Mouse (Mus musculus) limb, embryonic 14.5 days (tissue): ENCODE measurements around the gene Pibf1. TPM values are rescaled to one million over a fixed set of nuclear protein-coding genes. Genes with fewer than 3 reads are reported as not detected.

Experiments used
- ATAC-seq: fragments of 200-750 bp; cut with Nextera tagmentation; 2 replicates; pipeline ENCODE4 v1.8.0; 2017; ENCODE audit warnings: low read depth, moderate number of reproducible peaks, moderate TSS enrichment; ENCODE audit not compliant: low FRiP score
- DNase-seq: peaks from one replicate; pipeline ENCODE4 v3.0.0-alpha.2; 2015; ENCODE audit warnings: low spot score
- H3K27ac ChIP-seq: fragments of 300-500 bp; sonication (generic); replicated peaks from 2 replicates; pipeline ENCODE4 v1.5.1; 2014; ENCODE audit warnings: low read depth, mild to moderate bottlenecking, low read length, moderate library complexity, mixed read lengths
- H3K27me3 ChIP-seq: fragments of 300-500 bp; sonication (generic); 2 replicates; pipeline ENCODE4 v1.6.1; 2014; ENCODE audit warnings: low read length, mixed read lengths; ENCODE audit not compliant: control insufficient read depth, insufficient read depth
- H3K36me3 ChIP-seq: fragments of 300-500 bp; sonication (generic); 2 replicates; pipeline ENCODE4 v1.6.1; 2014; ENCODE audit warnings: mild to moderate bottlenecking, low read length, moderate library complexity, mixed read lengths; ENCODE audit not compliant: control insufficient read depth, insufficient read depth
- H3K4me1 ChIP-seq: fragments of 300-500 bp; sonication (generic); 2 replicates; pipeline ENCODE4 v1.6.1; 2014; ENCODE audit warnings: antibody characterized with exemption, low read length, mixed read lengths; ENCODE audit not compliant: control insufficient read depth, insufficient read depth
- H3K4me2 ChIP-seq: fragments of 300-500 bp; sonication (generic); replicated peaks from 2 replicates; pipeline ENCODE4 v1.6.1; 2014; ENCODE audit warnings: low read depth, mild to moderate bottlenecking, low read length, moderate library complexity; ENCODE audit not compliant: severe bottlenecking
- H3K4me3 ChIP-seq: fragments of 300-500 bp; sonication (generic); replicated peaks from 2 replicates; pipeline ENCODE4 v1.5.1; 2014; ENCODE audit warnings: low read length
- H3K9ac ChIP-seq: fragments of 300-500 bp; sonication (generic); 2 replicates; pipeline ENCODE4 v1.6.1; 2014; ENCODE audit warnings: mild to moderate bottlenecking, low read depth, low read length, moderate library complexity; ENCODE audit not compliant: severe bottlenecking
- H3K9me3 ChIP-seq: fragments of 300-500 bp; sonication (generic); 2 replicates; pipeline ENCODE4 v1.6.1; 2016; ENCODE audit warnings: low read length; ENCODE audit not compliant: control insufficient read depth
- POLR2A ChIP-seq: fragments of 200-500 bp; IDR thresholded peaks from 2 replicates; pipeline ENCODE4 v1.8.0; 2012; ENCODE audit warnings: inconsistent platforms, mild to moderate bottlenecking, moderate library complexity, borderline replicate concordance; ENCODE audit not compliant: insufficient read depth, insufficient read length; ENCODE audit errors: extremely low read depth
- WGBS: fragments of 180-500 bp; shearing (Covaris S2); extraction: QIAGEN DNeasy Blood & Tissue Kit; methylation state at CpG from one replicate; pipeline ENCODE4 v1.1.7; 2014; 5-methylcytosine and 5-hydroxymethylcytosine counted together
- polyA plus RNA-seq, 2 experiments: library from polyadenylated mRNA; depleted of rRNA in 1 of 2; stranded (reverse) in 1 of 2; unstranded in 1 of 2; fragments of >200 nt; fragmentation: Nextera tagmentation in 1 of 2; extraction: Ambion mirVana in 1 of 2; gene quantifications; 2 replicates each; pipeline versions ENCODE4 v1.2.1 to v1.2.3; 2012 to 2014

Pibf1 gene
- polyA plus RNA-seq, 2 experiments, result 9.8 to 14.5 TPM

DNA sequence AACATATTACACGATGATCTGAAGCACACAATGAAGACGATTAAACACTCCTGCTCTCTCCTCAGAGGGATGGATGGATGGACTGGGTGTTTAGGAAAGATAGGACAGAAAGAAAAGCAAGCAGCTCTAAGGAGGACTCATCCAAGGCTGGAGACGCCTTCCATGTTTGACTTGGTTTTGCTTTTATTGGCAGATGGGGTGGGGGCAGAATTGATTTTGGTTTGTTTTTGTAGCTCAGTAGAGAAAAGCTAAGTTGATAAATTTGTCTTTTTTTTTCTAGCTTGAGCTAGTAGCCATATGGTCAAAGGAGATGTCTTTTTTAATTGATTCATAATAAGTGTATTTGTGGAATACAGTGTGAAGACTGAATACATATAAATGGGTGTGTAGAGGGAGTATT, 133.8 kb downstream of the Pibf1 start:
- H3K4me1 ChIP-seq, result no peaks in the 10 kb centered on the region
- peaks cover 3% of the 10 kb centered on the region; the same call in 1 of the 2 replicates for H3K36me3 ChIP-seq
- no peaks in the 10 kb centered on the region for H3K9me3 ChIP-seq
- ATAC-seq (no peak), DNase-seq (no peak)
- no peak overlapping the region for H3K9ac ChIP-seq
- no peaks in the 10 kb centered on the region for H3K27me3 ChIP-seq
- no peak overlapping the region for H3K27ac ChIP-seq
- no peak overlapping the region for H3K4me3 ChIP-seq
- no peak for TF ChIP-seq POLR2A
- WGBS, result 93% methylated on average over 3 of the region's 3 CpGs
- no peak overlapping the region for H3K4me2 ChIP-seq

DNA sequence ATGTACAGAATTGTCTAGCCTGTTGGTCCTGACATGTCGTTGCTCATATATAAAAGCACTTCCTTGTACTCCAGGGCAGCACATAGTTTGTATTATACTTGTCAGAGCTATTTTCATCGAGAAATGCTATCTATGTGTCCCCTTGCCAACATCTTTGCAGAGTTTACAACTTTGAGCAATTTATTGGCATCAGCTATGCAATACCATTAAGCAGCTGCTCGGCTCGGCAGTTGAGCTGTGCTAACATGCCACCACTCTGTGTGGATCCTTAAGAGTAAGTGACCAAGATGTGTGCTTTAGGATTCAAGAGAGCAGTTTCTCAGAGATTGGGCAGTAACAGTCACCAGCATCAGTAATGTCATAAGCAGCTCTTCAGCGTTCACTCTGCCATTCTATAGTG, 137.9 kb downstream of the Pibf1 start:
- Histone ChIP-seq H3K9ac (no peak overlapping the region), H3K4me1 (no peaks in the 10 kb centered on the region), H3K36me3 (no peaks in the 10 kb centered on the region), H3K9me3 (no peaks in the 10 kb centered on the region), H3K27ac (no peak overlapping the region), H3K4me3 (no peak overlapping the region), H3K4me2 (no peak overlapping the region), H3K27me3 (no peaks in the 10 kb centered on the region)
- no peak for DNase-seq
- ATAC-seq, result no peak
- WGBS, result 62% methylated on average over 5 of the region's 5 CpGs
- no peak for TF ChIP-seq POLR2A

DNA sequence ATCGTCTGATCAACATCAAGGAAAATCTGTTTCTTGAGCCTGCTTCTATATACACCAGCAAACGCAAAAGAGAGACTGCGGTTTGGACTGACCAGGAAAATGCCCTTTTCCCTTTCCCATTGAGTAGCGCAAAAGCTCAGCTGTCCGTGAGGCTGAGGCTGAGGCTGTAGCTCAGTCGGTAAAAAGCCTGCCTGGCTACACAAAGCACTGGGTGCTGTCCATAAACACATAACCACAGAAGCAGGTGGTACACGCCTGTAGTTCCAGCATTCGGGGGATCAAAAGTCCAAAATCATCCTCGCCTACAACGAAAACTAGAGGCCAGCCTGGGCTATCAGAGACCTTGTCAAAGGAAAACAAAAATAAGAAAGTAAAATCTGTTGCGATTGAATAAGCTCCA, 141.3 kb downstream of the Pibf1 start:
- 82% methylated on average over 11 of the region's 11 CpGs for WGBS
- H3K9me3 ChIP-seq, result no peaks in the 10 kb centered on the region

DNA sequence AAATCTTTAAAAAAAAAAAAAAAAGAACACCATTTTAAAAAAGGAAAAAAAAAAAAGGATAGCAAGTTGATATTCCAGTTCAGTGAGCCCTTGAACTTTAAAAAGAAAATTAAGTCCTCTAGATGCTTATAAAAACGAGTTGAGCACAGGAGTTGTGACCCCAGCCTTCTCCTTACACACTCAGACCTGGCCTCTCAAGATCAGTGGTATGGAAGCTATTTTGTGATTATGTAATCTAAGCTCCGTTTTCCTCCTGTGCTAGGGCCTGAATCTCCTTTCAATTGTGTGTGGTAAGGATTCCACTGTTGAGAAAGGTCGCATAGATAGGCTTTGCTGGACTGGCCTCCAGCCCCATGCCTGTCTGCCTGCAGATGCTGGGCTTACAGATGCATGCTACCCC, 145.3 kb downstream of the Pibf1 start:
- no peak for DNase-seq
- WGBS, result 69% methylated on average over 3 of the region's 3 CpGs
- Histone ChIP-seq H3K27me3 (no peaks in the 10 kb centered on the region), H3K4me2 (no peak overlapping the region), H3K9ac (no peak overlapping the region), H3K4me1 (no peaks in the 10 kb centered on the region), H3K27ac (no peak overlapping the region), H3K9me3 (no peaks in the 10 kb centered on the region), H3K36me3 (peaks cover 9% of the 10 kb centered on the region; the same call in 1 of the 2 replicates), H3K4me3 (no peak overlapping the region)
- no peak for ATAC-seq
- no peak for TF ChIP-seq POLR2A

More for the DNA sequence above, 141.3 kb downstream of the Pibf1 start:
- DNase-seq, result no peak
- no peaks in the 10 kb centered on the region for H3K27me3 ChIP-seq
- TF ChIP-seq POLR2A, result no peak
- no peaks in the 10 kb centered on the region for H3K4me1 ChIP-seq
- H3K36me3 ChIP-seq, result peaks cover 9% of the 10 kb centered on the region; the same call in 1 of the 2 replicates
- no peak for ATAC-seq
- H3K9ac ChIP-seq, result no peak overlapping the region
- H3K4me3 ChIP-seq, result no peak overlapping the region
- no peak overlapping the region for H3K4me2 ChIP-seq
- no peak overlapping the region for H3K27ac ChIP-seq

DNA sequence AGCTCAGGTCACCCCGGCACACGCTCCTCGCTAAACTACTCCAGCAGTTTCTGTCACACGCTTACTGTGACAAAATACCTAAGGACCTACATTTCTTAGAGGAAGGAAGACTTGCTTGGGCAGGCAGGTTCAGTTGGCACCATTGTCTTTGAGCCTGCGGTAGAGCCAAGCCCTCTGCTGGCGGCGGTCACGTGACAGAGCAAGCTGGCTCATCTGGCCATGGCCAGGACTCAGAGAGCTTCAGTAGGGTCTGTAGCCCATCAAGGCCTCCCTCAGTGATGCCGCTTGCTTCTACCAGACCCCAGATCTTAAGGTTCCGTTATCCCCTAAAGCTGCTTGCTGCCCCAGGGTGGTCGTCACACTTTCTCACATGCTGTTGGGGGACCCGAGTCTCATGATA, 162.8 kb downstream of the Pibf1 start:
- Histone ChIP-seq H3K4me3 (no peak overlapping the region), H3K9me3 (no peaks in the 10 kb centered on the region), H3K4me1 (no peaks in the 10 kb centered on the region), H3K27me3 (no peaks in the 10 kb centered on the region), H3K27ac (no peak overlapping the region), H3K4me2 (no peak overlapping the region), H3K36me3 (peaks cover 2% of the 10 kb centered on the region; the same call in 1 of the 2 replicates), H3K9ac (no peak overlapping the region)
- no peak for ATAC-seq
- no peak for TF ChIP-seq POLR2A
- no peak for DNase-seq
- WGBS, result 94% methylated on average over 12 of the region's 12 CpGs

DNA sequence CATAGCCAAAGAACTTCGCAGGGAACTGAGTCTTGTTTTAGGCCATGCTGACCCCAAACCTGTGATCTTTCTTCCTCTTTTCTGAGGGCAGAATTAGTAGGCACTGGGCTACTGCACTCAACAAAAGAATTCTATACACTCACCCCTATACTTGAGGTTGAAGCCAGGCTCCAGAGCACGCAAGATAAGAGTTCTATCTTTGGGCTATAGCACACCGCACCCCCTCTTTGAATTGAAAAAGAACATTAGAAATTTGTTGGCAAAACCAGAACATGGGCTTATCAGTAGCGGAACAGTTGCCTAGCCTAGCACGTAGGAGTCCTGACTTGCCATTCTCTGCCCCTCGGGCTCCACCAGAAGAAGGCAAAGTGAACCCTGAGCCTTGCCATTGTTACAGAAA, 164.6 kb downstream of the Pibf1 start:
- Histone ChIP-seq H3K4me2 (no peak overlapping the region), H3K36me3 (no peaks in the 10 kb centered on the region), H3K4me1 (no peaks in the 10 kb centered on the region), H3K4me3 (no peak overlapping the region), H3K9me3 (no peaks in the 10 kb centered on the region), H3K9ac (no peak overlapping the region), H3K27ac (no peak overlapping the region), H3K27me3 (no peaks in the 10 kb centered on the region)
- WGBS, result 91% methylated on average over 6 of the region's 6 CpGs
- no peak for DNase-seq
- no peak for TF ChIP-seq POLR2A
- ATAC-seq, result no peak
